Mouse (Mus musculus) urinary bladder, adult 18-20 months (tissue): ENCODE data around the gene Gm10409.
"Not testable (repeated sequence)": the region's sequence is repeated elsewhere in the genome, so short reads cannot be mapped to it uniquely, and the experiment has no call there.

Experiments used
- DNase-seq, 2 experiments: peaks; one replicate each; pipeline ENCODE4 v3.0.0; 2022; ENCODE audit warnings: low spot score in 2 of 2, mixed read lengths in 2 of 2

Gm10409 gene

GRCm38 (mm10) chr14:3412314-3412713 is at the start of gene Gm10409:
Gm10409 (plus strand) TSS chr14:3412614.
- not testable (repeated sequence) for DNase-seq

DNA sequence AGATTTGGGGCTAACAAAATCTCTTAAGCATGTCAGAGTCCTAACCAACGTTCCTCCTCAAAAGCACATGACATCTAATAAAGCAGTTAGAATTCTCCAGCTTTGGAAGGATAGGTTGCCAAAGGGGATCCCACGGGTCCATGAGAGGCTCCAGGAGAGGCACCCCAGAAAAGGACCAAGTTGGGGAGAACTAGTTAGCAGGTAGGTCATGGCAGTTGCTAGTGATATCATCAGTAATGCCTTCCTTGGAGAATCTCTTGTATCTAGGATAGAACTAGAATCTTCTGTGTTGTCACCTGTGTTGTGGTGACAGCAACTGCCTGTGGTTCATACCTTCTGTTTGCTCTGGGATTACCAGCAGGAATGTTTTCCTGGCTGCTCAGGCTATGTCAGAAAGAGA is 17.6 kb upstream of the Gm10409 start, which contains the start of gene Gm10413:
Gene Gm10413 (plus strand): TSS at position 301 of the 400 bp plus-strand sequence.
- DNase-seq: not testable (repeated sequence)

DNA sequence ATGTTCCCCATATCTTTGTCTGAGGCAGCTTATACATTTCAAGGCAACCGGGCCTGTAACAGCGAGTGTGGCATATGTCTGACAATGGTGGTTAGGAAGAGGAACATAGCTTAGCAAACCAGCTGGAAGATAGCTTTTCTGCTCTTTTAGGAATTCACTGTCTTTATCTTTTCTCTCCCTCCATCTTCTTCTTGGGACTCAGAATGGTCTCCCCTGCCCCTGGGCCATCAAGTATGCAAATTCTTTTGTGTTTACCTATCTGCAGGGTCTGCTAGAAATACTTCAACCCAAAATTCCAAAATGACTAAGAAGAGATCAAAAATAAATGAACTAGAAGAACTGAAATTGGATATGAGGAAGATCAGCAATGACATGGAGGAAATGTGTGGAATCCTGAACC is 15.4 kb downstream of the Gm10409 start, which contains the start of gene Gm3005:
Gene Gm3005 (plus strand): TSS at position 301 of the 400 bp plus-strand sequence.
- DNase-seq: not testable (repeated sequence)

DNA sequence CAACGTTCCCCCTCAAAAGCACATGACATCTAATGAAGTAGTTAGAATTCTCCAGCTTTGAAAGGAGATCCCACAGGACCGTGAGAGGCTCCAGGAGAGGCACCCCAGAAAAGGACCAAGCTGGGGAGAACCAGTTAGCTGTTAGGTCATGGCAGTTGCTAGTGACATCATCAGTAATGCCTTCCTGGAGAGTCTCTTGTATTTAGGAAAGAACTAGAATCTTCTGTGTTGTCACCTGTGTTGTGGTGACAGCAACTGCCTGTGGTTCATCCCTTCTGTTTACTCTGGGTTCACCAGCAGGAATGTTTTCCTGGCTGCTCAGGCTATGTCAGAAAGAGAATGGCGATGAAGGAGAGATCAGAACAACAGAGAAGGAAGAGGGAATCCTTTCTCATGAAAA is 36.7 kb downstream of the Gm10409 start, which contains the start of gene Gm10408:
Gene Gm10408 (plus strand): TSS at position 301 of the 400 bp plus-strand sequence.
- not testable (repeated sequence) for DNase-seq
